Mouse (Mus musculus) CH12.LX (cell line): ENCODE measurements at regions not wholly inside any gene's neighbourhood (a gene's known extent, or its start where the extent isn't known, plus 50 kb on each side); places are given as distances from the start of the nearest gene placed in this dataset.

ENCODE experiments used
- DNase-seq: peaks from one replicate; pipeline ENCODE4 v3.0.0-alpha.2; 2013; ENCODE audit errors: extremely low read depth
- H3K27ac ChIP-seq: 2 replicates; pipeline ENCODE4 v1.5.1; 2012; ENCODE audit warnings: low read depth, mild to moderate bottlenecking, control low read depth, moderate library complexity; ENCODE audit not compliant: insufficient read depth
- H3K27me3 ChIP-seq: replicated peaks from 2 replicates; pipeline ENCODE3; 2012; ENCODE audit warnings: inconsistent platforms
- H3K36me3 ChIP-seq, 2 experiments: replicated peaks in 1 of 2; 2 replicates each; pipeline versions ENCODE3 to v1.6.1; 2012; ENCODE audit warnings: inconsistent platforms in 1 of 2, low read length in 1 of 2, mild to moderate bottlenecking in 1 of 2, mixed read lengths in 1 of 2, moderate library complexity in 1 of 2; ENCODE audit not compliant: control insufficient read depth in 1 of 2, insufficient read depth in 1 of 2
- H3K4me1 ChIP-seq, 2 experiments: 2 replicates each; pipeline ENCODE4 v1.6.1; 2012; ENCODE audit warnings: inconsistent platforms in 1 of 2, moderate library complexity in 1 of 2; ENCODE audit not compliant: insufficient read depth in 2 of 2, control insufficient read depth in 1 of 2
- H3K4me2 ChIP-seq: 2 replicates; pipeline ENCODE4 v1.6.1; 2012; ENCODE audit warnings: low read depth, mild to moderate bottlenecking, control low read depth; ENCODE audit not compliant: poor library complexity, insufficient read depth, severe bottlenecking
- H3K4me3 ChIP-seq, 3 experiments: fragments of 150-350 bp in 1 of 3; sonication (generic) in 1 of 3; replicated peaks in 1 of 3; 2 replicates each; pipeline versions ENCODE3 to v1.5.1; 2011 to 2012; ENCODE audit warnings: low read depth in 2 of 3, low read length in 2 of 3, mild to moderate bottlenecking in 2 of 3, moderate library complexity in 2 of 3, control low read depth in 1 of 3, improper control_type of control experiment in 1 of 3, inconsistent platforms in 1 of 3, mixed read lengths in 1 of 3; ENCODE audit not compliant: poor library complexity in 1 of 3
- H3K79me2 ChIP-seq: replicated peaks from 2 replicates; pipeline ENCODE4 v1.6.1; 2012; ENCODE audit warnings: mild to moderate bottlenecking, moderate library complexity; ENCODE audit not compliant: control insufficient read depth, poor library complexity, insufficient read depth, severe bottlenecking; ENCODE audit errors: extremely low read depth
- H3K9ac ChIP-seq: 2 replicates; pipeline ENCODE4 v1.6.1; 2012; ENCODE audit warnings: low read depth, mild to moderate bottlenecking, control low read depth, moderate library complexity; ENCODE audit not compliant: insufficient read depth
- H3K9me3 ChIP-seq: replicated peaks from 2 replicates; pipeline ENCODE3; 2012; ENCODE audit warnings: low read length, inconsistent platforms, mixed read lengths
- BHLHE40 ChIP-seq: IDR thresholded peaks from 2 replicates; pipeline ENCODE4 v1.6.1; 2011; ENCODE audit warnings: mild to moderate bottlenecking, low read depth, low read length, improper control_type of control experiment
- CHD2 ChIP-seq: IDR thresholded peaks from 2 replicates; pipeline ENCODE4 v1.6.1; 2011; ENCODE audit warnings: low read length, improper control_type of control experiment
- CTCF ChIP-seq, 2 experiments: IDR thresholded peaks in 1 of 2; conservative IDR thresholded peaks in 1 of 2; 2 replicates each; pipeline ENCODE4 v1.5.1; 2011 to 2012; ENCODE audit warnings: low read depth in 2 of 2, low read length in 2 of 2, improper control_type of control experiment in 1 of 2, inconsistent platforms in 1 of 2, mild to moderate bottlenecking in 1 of 2, moderate library complexity in 1 of 2
- E2F4 ChIP-seq: IDR thresholded peaks from 2 replicates; pipeline ENCODE4 v1.6.1; 2011; ENCODE audit warnings: low read depth, low read length, improper control_type of control experiment; ENCODE audit not compliant: insufficient replicate concordance
- ELF1 ChIP-seq: IDR thresholded peaks from 2 replicates; pipeline ENCODE4 v1.6.1; 2014; ENCODE audit warnings: low read depth, mild to moderate bottlenecking, inconsistent platforms, low read length, improper control_type of control experiment
- EP300 ChIP-seq: IDR thresholded peaks from 2 replicates; pipeline ENCODE4 v1.6.1; 2011; ENCODE audit warnings: low read length, improper control_type of control experiment
- ETS1 ChIP-seq: conservative IDR thresholded peaks from 2 replicates; pipeline ENCODE4 v1.6.1; 2012; ENCODE audit warnings: low read depth, mild to moderate bottlenecking, inconsistent platforms, low read length, improper control_type of control experiment, moderate library complexity
- GABPA ChIP-seq: IDR thresholded peaks from 2 replicates; pipeline ENCODE4 v1.6.1; 2012; ENCODE audit warnings: low read depth, low read length, improper control_type of control experiment, inconsistent platforms; ENCODE audit not compliant: insufficient replicate concordance
- HCFC1 ChIP-seq: IDR thresholded peaks from 2 replicates; pipeline ENCODE4 v1.6.1; 2012; ENCODE audit warnings: low read depth, mild to moderate bottlenecking, inconsistent platforms, low read length, improper control_type of control experiment
- IRF4 ChIP-seq: IDR thresholded peaks from 2 replicates; pipeline ENCODE4 v1.6.1; 2014; ENCODE audit warnings: low read depth, mild to moderate bottlenecking, inconsistent platforms, low read length, improper control_type of control experiment
- JUN ChIP-seq: IDR thresholded peaks from 2 replicates; pipeline ENCODE4 v1.6.1; 2011; ENCODE audit warnings: low read depth, mild to moderate bottlenecking, low read length, improper control_type of control experiment, moderate library complexity; ENCODE audit not compliant: insufficient read depth
- MAFK ChIP-seq: IDR thresholded peaks from 2 replicates; pipeline ENCODE4 v1.6.1; 2011; ENCODE audit warnings: low read length, improper control_type of control experiment; ENCODE audit not compliant: insufficient replicate concordance
- MAX ChIP-seq: IDR thresholded peaks from 2 replicates; pipeline ENCODE4 v1.6.1; 2011; ENCODE audit warnings: low read length, improper control_type of control experiment
- MAZ ChIP-seq: IDR thresholded peaks from 2 replicates; pipeline ENCODE4 v1.6.1; 2012; ENCODE audit warnings: low read depth, mild to moderate bottlenecking, inconsistent platforms, low read length, improper control_type of control experiment, moderate library complexity
- MXI1 ChIP-seq: IDR thresholded peaks from 2 replicates; pipeline ENCODE4 v1.6.1; 2011; ENCODE audit warnings: mild to moderate bottlenecking, low read depth, low read length, improper control_type of control experiment
- MYC ChIP-seq: IDR thresholded peaks from 2 replicates; pipeline ENCODE4 v1.6.1; 2011; ENCODE audit warnings: low read depth, mild to moderate bottlenecking, improper control_type of control experiment, low read length
- NELFE ChIP-seq: IDR thresholded peaks from 2 replicates; pipeline ENCODE4 v1.6.1; 2011; ENCODE audit warnings: low read depth, low read length, improper control_type of control experiment
- PAX5 ChIP-seq: IDR thresholded peaks from 2 replicates; pipeline ENCODE4 v1.6.1; 2012; ENCODE audit warnings: low read length, inconsistent platforms, mixed read lengths
- POLR2A ChIP-seq: IDR thresholded peaks from 2 replicates; pipeline ENCODE4 v1.6.1; 2011; ENCODE audit warnings: low read depth, mild to moderate bottlenecking, improper control_type of control experiment, low read length
- POLR2AphosphoS2 ChIP-seq: IDR thresholded peaks from 2 replicates; pipeline ENCODE4 v1.6.1; 2011; ENCODE audit warnings: low read depth, low read length, improper control_type of control experiment
- RAD21 ChIP-seq: IDR thresholded peaks from 2 replicates; pipeline ENCODE4 v1.6.1; 2011; ENCODE audit warnings: low read depth, mild to moderate bottlenecking, low read length, improper control_type of control experiment, moderate library complexity
- RCOR1 ChIP-seq: conservative IDR thresholded peaks from 2 replicates; pipeline ENCODE4 v1.6.1; 2012; ENCODE audit warnings: low read depth, mild to moderate bottlenecking, inconsistent platforms, low read length, improper control_type of control experiment
- SIN3A ChIP-seq: IDR thresholded peaks from 2 replicates; pipeline ENCODE4 v1.6.1; 2012; ENCODE audit warnings: low read length, improper control_type of control experiment, inconsistent platforms
- SMC3 ChIP-seq: IDR thresholded peaks from 2 replicates; pipeline ENCODE4 v1.6.1; 2011; ENCODE audit warnings: low read depth, low read length, improper control_type of control experiment
- TBP ChIP-seq: conservative IDR thresholded peaks from 2 replicates; pipeline ENCODE4 v1.6.1; 2011; ENCODE audit warnings: low read depth, low read length, improper control_type of control experiment
- TCF12 ChIP-seq: IDR thresholded peaks from 2 replicates; pipeline ENCODE4 v1.6.1; 2014; ENCODE audit warnings: low read depth, mild to moderate bottlenecking, inconsistent platforms, low read length, improper control_type of control experiment
- UBTF ChIP-seq: IDR thresholded peaks from 2 replicates; pipeline ENCODE4 v1.6.1; 2012; ENCODE audit warnings: low read depth, mild to moderate bottlenecking, inconsistent platforms, low read length, improper control_type of control experiment, moderate library complexity
- USF1 ChIP-seq: IDR thresholded peaks from 2 replicates; pipeline ENCODE4 v1.6.1; 2014; ENCODE audit warnings: low read depth, mild to moderate bottlenecking, inconsistent platforms, low read length, improper control_type of control experiment
- USF2 ChIP-seq: conservative IDR thresholded peaks from 2 replicates; pipeline ENCODE4 v1.6.1; 2011; ENCODE audit warnings: low read depth, low read length, improper control_type of control experiment
- ZC3H11A ChIP-seq: IDR thresholded peaks from 2 replicates; pipeline ENCODE4 v1.6.1; 2012; ENCODE audit warnings: low read depth, mild to moderate bottlenecking, inconsistent platforms, low read length, improper control_type of control experiment
- ZNF384 ChIP-seq: IDR thresholded peaks from 2 replicates; pipeline ENCODE4 v1.6.1; 2012; ENCODE audit warnings: low read depth, low read length, improper control_type of control experiment, inconsistent platforms
- dilution Hi-C: fragments of 300-500 bp; cut with MboI; formaldehyde crosslinking; loops from 2 replicates; pipeline ENCODE4 v1.14.3; 2020; ENCODE audit warnings: low sequenced_read_pairs; ENCODE audit not compliant: extremely low pct_unique_long_range_greater_than_20kb, extremely low pct_ligation_motif_present
- in situ Hi-C: fragments of 300-500 bp; cut with MboI; formaldehyde crosslinking; loops from 3 replicates; pipeline ENCODE4 v1.14.3; 2019; ENCODE audit warnings: low sequenced_read_pairs, low pct_ligation_motif_present, low pct_unique_long_range_greater_than_20kb, mixed read lengths

GRCm38 (mm10) chr11:45544531-45544930 is 307.3 kb upstream of the Clint1 start:
- TF ChIP-seq POLR2A (no peak), HCFC1 (no peak), MXI1 (no peak), USF1 (no peak)
- no peak for DNase-seq
- H3K36me3 ChIP-seq: no peaks in the 10 kb centered on the region
- no peaks in the 10 kb centered on the region for H3K79me2 ChIP-seq
- peaks cover 8 to 30% of the 10 kb centered on the region in 2 experiments; a peak in 3 of 4 replicates for H3K4me1 ChIP-seq
- H3K9me3 ChIP-seq: no peaks in the 10 kb centered on the region
- no peak overlapping the region for H3K4me2 ChIP-seq
- dilution Hi-C loops (no loop called here), in situ Hi-C loops (loop anchor here (5.0 to 25.0 kb wide), 3 partner anchors 530 to 932 kb away; no protein-coding TSS in a partner anchor)
- H3K27ac ChIP-seq: no peak overlapping the region
- no peaks in the 10 kb centered on the region for H3K27me3 ChIP-seq
- no peak overlapping the region for H3K4me3 ChIP-seq
- no peak overlapping the region for H3K9ac ChIP-seq

- peak; percentile 77 for DNase-seq
- Histone ChIP-seq H3K27ac (no peak overlapping the region), H3K36me3 (no peaks in the 10 kb centered on the region), H3K4me2 (peak overlapping the region; percentile 57), H3K4me1 (peaks cover 8 to 23% of the 10 kb centered on the region in 2 experiments; a peak in 3 of 4 replicates), H3K4me3 (no peak overlapping the region), H3K79me2 (no peaks in the 10 kb centered on the region), H3K9me3 (no peaks in the 10 kb centered on the region), H3K9ac (no peak overlapping the region), H3K27me3 (no peaks in the 10 kb centered on the region)
- dilution Hi-C loops: no loop called here
- in situ Hi-C loops: loop anchor here (10.0 to 25.0 kb wide), 2 partner anchors 531 to 759 kb away; no protein-coding TSS in a partner anchor
- no peak for TF ChIP-seq HCFC1
- 0 out of 2 replicates have a peak, but pooled peaks have one; percentile 15 for TF ChIP-seq TCF12
- TF ChIP-seq POLR2AphosphoS2: no peak
- no peak for TF ChIP-seq USF2
- TF ChIP-seq JUN: peak; percentile 71
- TF ChIP-seq UBTF: peak; percentile 68; the same call in 1 of the 2 replicates
- no peak for TF ChIP-seq CTCF (conservative IDR thresholded peaks at IDR 0.05 in 1 of 2, IDR thresholded peaks at IDR 0.05 in 1 of 2; ENCODE audit: low read depth in 2 of 2, low read length in 2 of 2)
- no peak for TF ChIP-seq NELFE
- no peak for TF ChIP-seq CHD2
- TF ChIP-seq ELF1: no peak
- TF ChIP-seq BHLHE40: peak; percentile 55
- TF ChIP-seq MAZ: no peak
- TF ChIP-seq PAX5: no peak
- TF ChIP-seq POLR2A: no peak
- no peak for TF ChIP-seq USF1
- TF ChIP-seq E2F4: no peak
- peak; percentile 89 for TF ChIP-seq ZNF384
- peak; percentile 86 for TF ChIP-seq MYC
- TF ChIP-seq IRF4: peak; percentile 76
- peak; percentile 47 for TF ChIP-seq ETS1
- no peak for TF ChIP-seq RAD21
- TF ChIP-seq GABPA: no peak
- TF ChIP-seq MAX: peak; percentile 87
- no peak for TF ChIP-seq SIN3A
- TF ChIP-seq MAFK: 0 out of 2 replicates have a peak, but pooled peaks have one; percentile 5
- peak; percentile 61; the same call in 1 of the 2 replicates for TF ChIP-seq MXI1
- TF ChIP-seq RCOR1: 0 out of 2 replicates have a peak, but pooled peaks have one; percentile 27
- peak; percentile 85 for TF ChIP-seq EP300
- peak; percentile 67; the same call in 1 of the 2 replicates for TF ChIP-seq TBP
- no peak for TF ChIP-seq ZC3H11A
- no peak for TF ChIP-seq SMC3
Observed at GRCm38 (mm10) chr11:45545896-45546626, 305.8 kb upstream of the Clint1 start.
